Mouse (Mus musculus) thymus, adult 2 months (tissue): ENCODE results near the gene Dmgdh. TPM values are rescaled to one million over a fixed set of nuclear protein-coding genes. Genes with fewer than 3 reads are reported as not detected.

Experiments
- DNase-seq: peaks from one replicate; pipeline ENCODE4 v3.0.0; 2021
- H3K27ac ChIP-seq: fragments of 200-500 bp; 2 replicates; pipeline ENCODE4 v1.5.1; 2012; ENCODE audit warnings: low read length, control low read depth; ENCODE audit not compliant: control insufficient read depth, insufficient read depth
- H3K27me3 ChIP-seq: fragments of 200-500 bp; 2 replicates; pipeline ENCODE4 v1.6.1; 2012; ENCODE audit warnings: mild to moderate bottlenecking, low read length, moderate library complexity, mixed read lengths; ENCODE audit not compliant: control insufficient read depth, insufficient read depth
- H3K36me3 ChIP-seq: fragments of 200-500 bp; 2 replicates; pipeline ENCODE4 v1.6.1; 2012; ENCODE audit warnings: mild to moderate bottlenecking, low read length, moderate library complexity; ENCODE audit not compliant: control insufficient read depth, insufficient read depth
- H3K4me1 ChIP-seq: fragments of 200-500 bp; replicated peaks from 2 replicates; pipeline ENCODE4 v1.6.1; 2012; ENCODE audit warnings: low read length; ENCODE audit not compliant: control insufficient read depth, insufficient read depth
- H3K4me3 ChIP-seq: fragments of 200-500 bp; 2 replicates; pipeline ENCODE4 v1.5.1; 2012; ENCODE audit warnings: mild to moderate bottlenecking, low read length, control low read depth, moderate library complexity; ENCODE audit not compliant: control insufficient read depth, insufficient read depth
- CTCF ChIP-seq: fragments of 200-500 bp; IDR thresholded peaks from 2 replicates; pipeline ENCODE4 v1.5.1; 2012; ENCODE audit warnings: mild to moderate bottlenecking, control low read depth, low read length, moderate library complexity, borderline replicate concordance; ENCODE audit not compliant: control insufficient read depth, poor library complexity, insufficient read depth; ENCODE audit errors: extremely low read depth
- POLR2A ChIP-seq: fragments of 200-500 bp; IDR thresholded peaks from 2 replicates; pipeline ENCODE4 v1.6.1; 2012; ENCODE audit warnings: mild to moderate bottlenecking, low read length, control low read depth, moderate library complexity; ENCODE audit not compliant: control insufficient read depth, poor library complexity, insufficient read depth; ENCODE audit errors: extremely low read depth
- WGBS: fragments of 180-500 bp; shearing (Covaris S2); methylation state at CpG from one replicate; pipeline ENCODE4 v1.1.7; 2018; 5-methylcytosine and 5-hydroxymethylcytosine counted together
- polyA plus RNA-seq: library from polyadenylated mRNA; depleted of rRNA; stranded (reverse); fragments of >200 nt; gene quantifications from 2 replicates; pipeline ENCODE4 v1.2.3, GENCODE M21; 2012

The Dmgdh gene
- polyA plus RNA-seq, 1 experiment, result 0.04 TPM

DNA sequence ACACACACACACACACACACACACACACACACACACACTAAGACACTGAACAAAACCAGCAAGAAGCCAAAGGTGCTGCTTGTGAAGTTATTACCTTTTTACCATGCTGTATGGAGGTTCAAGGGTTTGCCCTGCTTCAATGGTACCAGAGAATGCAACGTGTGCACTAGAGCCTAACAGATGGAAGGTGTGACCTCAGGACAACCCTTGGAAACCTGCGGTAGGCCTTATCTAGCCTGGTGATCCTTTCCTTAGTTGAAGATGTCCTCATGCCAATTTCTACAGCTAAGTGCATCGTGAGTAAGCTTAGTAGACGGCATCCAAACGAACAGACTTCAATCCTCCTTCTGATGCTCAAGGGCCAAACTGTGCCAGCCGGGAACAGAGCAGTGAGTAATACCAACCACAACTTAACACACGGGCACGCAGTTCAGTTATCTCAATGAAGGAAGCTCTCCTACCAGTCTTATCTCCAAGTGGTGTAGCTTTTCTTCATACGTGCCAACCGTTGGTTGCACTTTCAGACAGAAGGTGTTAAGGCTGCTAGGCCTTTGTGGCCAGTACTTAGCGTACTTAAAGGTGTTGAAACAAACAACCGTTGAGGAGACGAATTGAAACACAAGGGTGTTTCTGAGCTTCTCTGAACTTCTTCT is 90.2 kb downstream of the Dmgdh start:
- H3K36me3 ChIP-seq, result no peaks in the 10 kb centered on the region
- no peak overlapping the region for H3K4me3 ChIP-seq
- H3K27ac ChIP-seq, result no peak overlapping the region
- H3K27me3 ChIP-seq, result no peaks in the 10 kb centered on the region
- WGBS, result 89% methylated on average over 13 of the region's 13 CpGs
- no peak for DNase-seq
- H3K4me1 ChIP-seq, result 0 out of 2 replicates have a peak, but pooled peaks cover 3% of the 10 kb centered on the region
- no peak for TF ChIP-seq CTCF

DNA sequence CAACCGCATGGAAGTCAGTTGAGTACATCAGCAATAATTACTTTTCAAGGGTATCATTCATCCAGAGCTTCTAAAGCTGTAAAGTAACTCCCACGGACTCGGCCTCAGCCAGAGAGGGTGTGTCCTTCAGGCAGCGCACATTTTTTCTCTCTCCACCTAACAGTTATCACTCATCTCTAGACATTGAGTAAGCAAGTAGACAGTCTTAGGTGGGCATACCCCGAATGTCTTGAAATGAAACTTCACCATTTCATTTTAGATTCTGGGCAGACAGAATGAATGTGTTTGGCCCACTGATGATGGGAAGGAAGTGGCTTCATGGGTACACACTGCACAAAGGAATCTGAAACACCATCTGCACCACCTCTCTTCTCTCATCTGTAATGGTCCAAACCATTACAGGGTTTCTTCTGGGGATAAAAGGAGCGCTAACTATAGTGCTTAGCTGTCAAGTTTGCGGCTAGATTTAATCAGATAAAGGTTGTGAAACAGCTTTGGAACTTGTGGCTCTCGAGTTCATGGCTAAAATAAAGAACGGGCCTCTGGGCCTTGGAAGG is 96.9 kb downstream of the Dmgdh start:
- Histone ChIP-seq H3K27me3 (no peaks in the 10 kb centered on the region), H3K4me3 (peak overlapping the region; percentile 83), H3K27ac (no peak overlapping the region), H3K4me1 (no peaks in the 10 kb centered on the region), H3K36me3 (no peaks in the 10 kb centered on the region)
- DNase-seq, result no peak
- TF ChIP-seq POLR2A (no peak), CTCF (no peak)
- WGBS, result 7% methylated on average over 9 of the region's 9 CpGs

DNA sequence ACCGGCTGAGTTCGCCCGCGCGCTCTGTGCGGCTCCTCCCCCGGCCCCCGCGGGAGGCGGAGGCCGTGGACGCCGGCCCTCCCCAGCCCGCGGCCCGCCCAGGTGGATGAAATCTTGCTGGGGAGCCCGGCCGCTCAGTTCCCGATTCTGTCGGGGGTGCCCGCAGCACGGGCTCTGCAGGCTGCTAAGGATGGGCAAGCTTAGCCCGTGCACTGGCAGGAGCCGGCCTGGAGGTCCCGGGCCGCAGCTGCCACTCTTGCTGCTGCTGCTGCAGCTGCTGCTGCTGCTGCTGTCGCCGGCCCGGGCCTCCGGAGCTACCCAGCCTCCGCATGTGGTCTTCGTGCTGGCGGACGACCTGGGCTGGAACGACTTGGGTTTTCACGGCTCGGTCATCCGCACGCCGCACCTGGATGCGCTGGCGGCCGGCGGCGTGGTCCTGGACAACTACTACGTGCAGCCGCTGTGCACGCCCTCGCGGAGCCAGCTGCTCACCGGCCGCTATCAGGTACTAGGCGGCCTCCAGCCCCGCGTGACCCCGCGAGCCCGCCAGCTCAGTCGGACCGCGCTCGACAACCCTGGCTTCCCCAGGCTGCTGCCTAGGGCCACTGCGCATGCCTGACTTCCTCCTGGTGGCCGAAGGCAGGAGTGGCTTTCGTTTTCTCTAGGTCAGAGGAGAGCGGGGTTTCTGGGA is 97.5 kb downstream of the Dmgdh start, which contains the start of gene Arsb:
Arsb (plus strand) TSS at position 43 of the 691 bp plus-strand sequence.
- WGBS, result under 1% methylated on average over 66 of the region's 66 CpGs
- DNase-seq, result peak; percentile 72
- peak; percentile 38; the same call in 1 of the 2 replicates for TF ChIP-seq CTCF
- TF ChIP-seq POLR2A, result peak; percentile 9; the same call in 1 of the 2 replicates
- no peak within 1 kb of the TSS for H3K27ac ChIP-seq
- H3K36me3 ChIP-seq, result no peaks in the 10 kb centered on the region
- peak within 1 kb of the TSS; percentile 83 for H3K4me3 ChIP-seq
- H3K27me3 ChIP-seq, result no peaks in the 10 kb centered on the region
- no peaks in the 10 kb centered on the region for H3K4me1 ChIP-seq

DNA sequence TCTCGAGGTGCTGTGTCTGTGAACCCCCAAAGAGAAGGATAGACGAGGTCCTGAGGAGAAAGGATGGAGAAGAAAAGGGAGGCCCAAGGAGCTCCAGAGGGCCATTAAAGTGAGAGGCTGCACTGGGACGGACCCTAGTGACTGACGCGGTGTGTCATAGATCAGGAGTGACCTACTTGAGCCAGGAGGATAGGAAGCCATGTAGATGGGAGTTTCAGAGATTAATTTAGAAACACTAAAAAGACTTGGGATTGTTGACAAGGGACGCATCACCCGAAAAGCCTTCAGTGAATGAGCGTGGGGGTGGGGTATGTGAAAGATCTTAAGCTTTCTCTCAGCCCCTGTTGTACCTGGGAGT is 98.0 kb downstream of the Dmgdh start:
- no peaks in the 10 kb centered on the region for H3K36me3 ChIP-seq
- peak overlapping the region; percentile 83 for H3K4me3 ChIP-seq
- H3K27me3 ChIP-seq, result no peaks in the 10 kb centered on the region
- no peak overlapping the region for H3K27ac ChIP-seq
- no peak for TF ChIP-seq CTCF
- peak; percentile 0; the same call in 1 of the 2 replicates for TF ChIP-seq POLR2A
- WGBS, result 17% methylated on average over 8 of the region's 8 CpGs
- no peaks in the 10 kb centered on the region for H3K4me1 ChIP-seq
- DNase-seq, result no peak

DNA sequence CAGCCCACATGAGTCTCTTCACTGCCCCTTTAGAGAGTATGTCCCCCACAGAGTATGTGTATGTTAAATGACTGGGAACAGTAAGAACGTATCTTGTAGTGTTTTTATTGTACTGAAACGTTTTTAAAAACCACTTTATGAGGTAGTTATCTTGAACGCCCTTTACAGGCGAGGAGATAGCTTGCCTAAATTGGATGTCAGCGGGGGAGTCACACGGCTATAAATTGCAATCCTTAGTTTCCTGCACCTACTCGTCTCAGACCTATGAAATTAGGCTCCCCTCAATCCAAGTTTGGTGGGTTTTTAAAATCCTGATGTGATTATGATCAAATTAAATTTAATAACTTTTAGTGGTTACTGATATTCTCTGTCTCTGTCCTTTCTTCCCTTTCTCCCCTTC is 98.6 kb downstream of the Dmgdh start:
- no peak overlapping the region for H3K4me3 ChIP-seq
- H3K4me1 ChIP-seq, result no peaks in the 10 kb centered on the region
- DNase-seq, result no peak
- 84% methylated on average over 7 of the region's 7 CpGs for WGBS
- H3K36me3 ChIP-seq, result no peaks in the 10 kb centered on the region
- TF ChIP-seq POLR2A, result no peak
- no peak for TF ChIP-seq CTCF
- no peak overlapping the region for H3K27ac ChIP-seq
- no peaks in the 10 kb centered on the region for H3K27me3 ChIP-seq

DNA sequence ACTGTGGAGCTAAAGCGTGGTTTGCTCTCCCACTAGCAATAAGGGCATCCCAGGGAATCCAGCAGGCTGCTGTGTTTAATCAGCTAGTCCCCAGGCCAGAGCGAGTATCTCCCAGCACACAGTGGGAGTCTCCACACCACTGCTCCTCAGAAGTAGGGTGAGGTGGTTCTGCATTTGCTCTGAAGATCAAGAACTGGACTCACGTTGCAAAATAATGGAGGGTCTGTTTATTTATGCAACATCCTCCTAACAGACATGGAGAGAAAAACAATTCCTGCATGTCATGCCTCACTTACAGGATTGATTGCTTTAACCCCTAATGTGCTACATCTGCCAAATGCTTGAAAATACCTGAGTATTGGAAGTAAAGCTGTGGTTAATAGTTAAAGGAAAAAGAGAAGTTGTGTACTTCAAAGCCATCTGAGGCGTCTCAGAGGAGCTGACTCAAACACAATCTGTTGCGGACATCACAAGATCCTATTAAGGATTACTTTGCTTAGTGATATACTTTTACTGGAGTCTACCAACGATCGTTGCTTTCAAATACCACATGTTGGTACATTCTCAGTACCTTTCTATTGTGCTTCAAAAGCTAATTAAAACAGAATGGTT is 99.6 kb downstream of the Dmgdh start:
- Histone ChIP-seq H3K4me3 (no peak overlapping the region), H3K36me3 (no peaks in the 10 kb centered on the region), H3K27me3 (no peaks in the 10 kb centered on the region), H3K27ac (no peak overlapping the region), H3K4me1 (no peaks in the 10 kb centered on the region)
- TF ChIP-seq CTCF (no peak), POLR2A (no peak)
- DNase-seq, result no peak
- 48% methylated on average over 7 of the region's 7 CpGs for WGBS
